In genomic region chr12:111560286-111560685, GRCm38 (mm10) we compare ENCODE assay signal across 11 mouse cellular contexts. TPM values are rescaled to one million over a fixed set of nuclear protein-coding genes. Genes with fewer than 3 reads are reported as not detected.
DNase-seq lines count a peak whose midpoint lies in the region; ATAC-seq and TF ChIP-seq lines count a peak whose summit lies in the region.
"Had no signal": no experiment of that assay in that cellular context is flagged by ENCODE, and none has a peak within 500 bp of the region (broad histone marks: within the 10 kb centered on the region; RNA-seq: fewer than 3 reads in every experiment).

No protein-coding gene starts in this region.

- no peak for DNase-seq in hindbrain, embryonic 14.5 days (ENCODE audit: low spot score)
- DNase-seq in right cerebral cortex, adult 18-20 months: peak; percentile 25
- DNase-seq in right cerebral cortex, adult 2 months (ENCODE audit: low spot score in 2 of 2): no peak
- no peak for DNase-seq in hindbrain, postnatal 0 days (ENCODE audit: low spot score)
- DNase-seq in stomach, postnatal 0 days (ENCODE audit: low spot score): no peak
- no peak for DNase-seq in kidney, postnatal 10 days
- DNase-seq in adrenal gland, postnatal 14 days: no peak
- DNase-seq: adrenal gland, adult 2 months; cerebellum, adult 2 months; heart, postnatal 36 days had no signal

- H3K36me3 ChIP-seq in hindbrain, embryonic 14.5 days (replicated peaks; ENCODE audit: control insufficient read depth, insufficient read depth): no peaks in the 10 kb centered on the region
- H3K36me3 ChIP-seq in hindbrain, embryonic 12.5 days: no peaks in the 10 kb centered on the region
- H3K36me3 ChIP-seq in hindbrain, postnatal 0 days (ENCODE audit: insufficient read depth, low read length): no peaks in the 10 kb centered on the region
- no peaks in the 10 kb centered on the region for H3K36me3 ChIP-seq in stomach, postnatal 0 days (ENCODE audit: control insufficient read depth, insufficient read depth, low read length)

- H3K4me1 ChIP-seq in hindbrain, embryonic 14.5 days (replicated peaks; ENCODE audit: control insufficient read depth, insufficient read depth, low read length): 0 out of 2 replicates have a peak, but pooled peaks cover 3% of the 10 kb centered on the region
- peaks cover 11% of the 10 kb centered on the region; the same call in 1 of the 2 replicates for H3K4me1 ChIP-seq in hindbrain, embryonic 12.5 days
- H3K4me1 ChIP-seq in hindbrain, postnatal 0 days (ENCODE audit: insufficient read depth, low read length): no peaks in the 10 kb centered on the region
- H3K4me1 ChIP-seq in stomach, postnatal 0 days (replicated peaks; ENCODE audit: control insufficient read depth, insufficient read depth): no peaks in the 10 kb centered on the region

- no peaks in the 10 kb centered on the region for H3K9me3 ChIP-seq in hindbrain, embryonic 14.5 days (ENCODE audit: control insufficient read depth, low read length)
- no peaks in the 10 kb centered on the region for H3K9me3 ChIP-seq in hindbrain, embryonic 12.5 days (replicated peaks)
- no peaks in the 10 kb centered on the region for H3K9me3 ChIP-seq in hindbrain, postnatal 0 days (ENCODE audit: low read length)
- no peaks in the 10 kb centered on the region for H3K9me3 ChIP-seq in stomach, postnatal 0 days (ENCODE audit: control insufficient read depth, low read length)

- no peak for TF ChIP-seq CTCF in hindbrain, postnatal 0 days (IDR thresholded peaks at IDR 0.05; ENCODE audit: low read depth)
- TF ChIP-seq CTCF in stomach, postnatal 0 days (IDR thresholded peaks at IDR 0.05; ENCODE audit: low read depth): no peak

- H3K27me3 ChIP-seq in hindbrain, embryonic 14.5 days (ENCODE audit: control insufficient read depth, insufficient read depth, low read length): no peaks in the 10 kb centered on the region
- no peaks in the 10 kb centered on the region for H3K27me3 ChIP-seq in hindbrain, embryonic 12.5 days
- H3K27me3 ChIP-seq in hindbrain, postnatal 0 days (ENCODE audit: insufficient read depth, low read length): no peaks in the 10 kb centered on the region
- H3K27me3 ChIP-seq in stomach, postnatal 0 days (ENCODE audit: control insufficient read depth, insufficient read depth, low read length): no peaks in the 10 kb centered on the region

- WGBS in hindbrain, embryonic 14.5 days: 63% methylated on average over 5 of the region's 5 CpGs
- WGBS in hindbrain, embryonic 12.5 days: 70% methylated on average over 5 of the region's 5 CpGs
- WGBS in hindbrain, postnatal 0 days: 53% methylated on average over 5 of the region's 5 CpGs
- WGBS in stomach, postnatal 0 days: 60% methylated on average over 5 of the region's 5 CpGs

- no peak overlapping the region for H3K27ac ChIP-seq in hindbrain, embryonic 14.5 days
- no peak overlapping the region for H3K27ac ChIP-seq in hindbrain, embryonic 12.5 days
- H3K27ac ChIP-seq in hindbrain, postnatal 0 days: peak overlapping the region; percentile 16; the same call in 1 of the 2 replicates
- 0 out of 2 replicates have a peak overlapping the region, but pooled peaks have one; percentile 1 for H3K27ac ChIP-seq in stomach, postnatal 0 days (replicated peaks)

- peak overlapping the region; percentile 9; the same call in 1 of the 2 replicates for H3K9ac ChIP-seq in hindbrain, embryonic 14.5 days
- H3K9ac ChIP-seq in hindbrain, embryonic 12.5 days: no peak overlapping the region
- H3K9ac ChIP-seq in hindbrain, postnatal 0 days (replicated peaks; ENCODE audit: low read length): no peak overlapping the region
- H3K9ac ChIP-seq in stomach, postnatal 0 days (ENCODE audit: low read length): no peak overlapping the region

- no peak overlapping the region for H3K4me3 ChIP-seq in hindbrain, embryonic 14.5 days (replicated peaks; ENCODE audit: low read length)
- H3K4me3 ChIP-seq in hindbrain, embryonic 12.5 days: no peak overlapping the region
- H3K4me3 ChIP-seq in hindbrain, postnatal 0 days (ENCODE audit: low read length): no peak overlapping the region
- H3K4me3 ChIP-seq in stomach, postnatal 0 days (ENCODE audit: low read depth, low read length): no peak overlapping the region

- TF ChIP-seq EP300 in stomach, postnatal 0 days (optimal IDR thresholded peaks at IDR 0.05): no peak

- 0 out of 2 replicates have a peak, but pooled peaks have one; percentile 21 for ATAC-seq in hindbrain, embryonic 14.5 days (ENCODE audit: low FRiP score)
- no peak for ATAC-seq in hindbrain, embryonic 12.5 days (ENCODE audit: low FRiP score)
- peak; percentile 56 for ATAC-seq in hindbrain, postnatal 0 days
- ATAC-seq in stomach, postnatal 0 days (ENCODE audit: low FRiP score, low TSS enrichment): no peak

- peak overlapping the region; percentile 36 for H3K4me2 ChIP-seq in hindbrain, embryonic 14.5 days (replicated peaks)
- no peak overlapping the region for H3K4me2 ChIP-seq in hindbrain, embryonic 12.5 days (replicated peaks)
- peak overlapping the region; percentile 30 for H3K4me2 ChIP-seq in hindbrain, postnatal 0 days (ENCODE audit: low read depth, low read length)
- no peak overlapping the region for H3K4me2 ChIP-seq in stomach, postnatal 0 days (replicated peaks; ENCODE audit: low read depth)

RNA-seq across cellular contexts. Expression of gene Mark3, which starts 14.0 kb away (rescaled TPM):
- 76.4 and 81.4 TPM in 2 replicates for polyA plus RNA-seq in hindbrain, embryonic 14.5 days (2014; fragmentation: Nextera tagmentation; extraction: Ambion mirVana)
- 80.7 and 82.0 TPM in 2 replicates for polyA plus RNA-seq in hindbrain, embryonic 12.5 days (2016; fragmentation: Nextera tagmentation; extraction: Ambion mirVana)
- total RNA-seq in hindbrain, postnatal 0 days (2014; rRNA removed): 116 and 128 TPM in 2 replicates
- 38.4 and 41.0 TPM in 2 replicates for polyA plus RNA-seq in hindbrain, postnatal 0 days (2015; fragmentation: Nextera tagmentation; extraction: Ambion mirVana)
- 15.6 and 18.5 TPM in 2 replicates for polyA plus RNA-seq in stomach, postnatal 0 days (2015; fragmentation: Nextera tagmentation; extraction: Ambion mirVana)
- total RNA-seq in adrenal gland, postnatal 14 days (2021): 98.3 and 98.5 TPM in 2 replicates

RNA-seq across cellular contexts. Expression of gene Eif5, which starts 22.5 kb away (rescaled TPM):
- 504 and 543 TPM in 2 replicates for polyA plus RNA-seq in hindbrain, embryonic 14.5 days (2014; fragmentation: Nextera tagmentation; extraction: Ambion mirVana)
- polyA plus RNA-seq in hindbrain, embryonic 12.5 days (2016; fragmentation: Nextera tagmentation; extraction: Ambion mirVana): 662 and 672 TPM in 2 replicates
- 197 and 343 TPM in 2 replicates for total RNA-seq in hindbrain, postnatal 0 days (2014; rRNA removed)
- 576 and 621 TPM in 2 replicates for polyA plus RNA-seq in hindbrain, postnatal 0 days (2015; fragmentation: Nextera tagmentation; extraction: Ambion mirVana)
- 448 and 455 TPM in 2 replicates for polyA plus RNA-seq in stomach, postnatal 0 days (2015; fragmentation: Nextera tagmentation; extraction: Ambion mirVana)
- 334 and 370 TPM in 2 replicates for total RNA-seq in adrenal gland, postnatal 14 days (2021)

Comparison
In these comparisons a context has a peak if more than half of its experiments do, and no peak if none do; other contexts are left out.
1. ATAC-seq: peak in hindbrain, embryonic 14.5 days (single experiment) and hindbrain, postnatal 0 days (single experiment); none in hindbrain, embryonic 12.5 days (single experiment) and stomach, postnatal 0 days (single experiment).
2. H3K27ac ChIP-seq: peak in hindbrain, postnatal 0 days (single experiment) and stomach, postnatal 0 days (single experiment); none in hindbrain, embryonic 14.5 days (single experiment) and hindbrain, embryonic 12.5 days (single experiment).
3. H3K4me2 ChIP-seq: peak in hindbrain, embryonic 14.5 days (single experiment) and hindbrain, postnatal 0 days (single experiment); none in hindbrain, embryonic 12.5 days (single experiment) and stomach, postnatal 0 days (single experiment).